Mouse (Mus musculus) neural tube, embryonic 14.5 days (tissue): ENCODE measurements around the gene Tmem200a. TPM values are rescaled to one million over a fixed set of nuclear protein-coding genes. Genes with fewer than 3 reads are reported as not detected.

ENCODE experiments used
- ATAC-seq: fragments of 200-750 bp; cut with Nextera tagmentation; 2 replicates; pipeline ENCODE4 v1.8.0; 2017; ENCODE audit warnings: low read depth, mild to moderate bottlenecking, moderate TSS enrichment, moderate library complexity
- H3K27ac ChIP-seq: fragments of 300-500 bp; sonication (generic); 2 replicates; pipeline ENCODE4 v1.5.1; 2014; ENCODE audit warnings: low read depth, mild to moderate bottlenecking, control low read depth, low read length, moderate library complexity, mixed read lengths
- H3K27me3 ChIP-seq: fragments of 300-500 bp; sonication (generic); 2 replicates; pipeline ENCODE4 v1.6.1; 2014; ENCODE audit warnings: low read length; ENCODE audit not compliant: control insufficient read depth, insufficient read depth
- H3K36me3 ChIP-seq: fragments of 300-500 bp; sonication (generic); 2 replicates; pipeline ENCODE4 v1.6.1; 2014; ENCODE audit warnings: low read length, mixed read lengths; ENCODE audit not compliant: control insufficient read depth, insufficient read depth
- H3K4me1 ChIP-seq: fragments of 300-500 bp; sonication (generic); 2 replicates; pipeline ENCODE4 v1.6.1; 2014; ENCODE audit warnings: low read length; ENCODE audit not compliant: control insufficient read depth, insufficient read depth
- H3K4me2 ChIP-seq: fragments of 300-500 bp; sonication (generic); 2 replicates; pipeline ENCODE4 v1.6.1; 2014; ENCODE audit warnings: mild to moderate bottlenecking, low read depth, low read length, control low read depth
- H3K4me3 ChIP-seq: fragments of 300-500 bp; sonication (generic); 2 replicates; pipeline ENCODE4 v1.5.1; 2014; ENCODE audit warnings: low read depth, low read length, control low read depth, mixed read lengths
- H3K9ac ChIP-seq: fragments of 300-500 bp; sonication (generic); replicated peaks from 2 replicates; pipeline ENCODE4 v1.6.1; 2014; ENCODE audit warnings: low read depth, mild to moderate bottlenecking, control low read depth, low read length, mixed read lengths
- H3K9me3 ChIP-seq: fragments of 300-500 bp; sonication (generic); 2 replicates; pipeline ENCODE4 v1.6.1; 2016; ENCODE audit warnings: low read length; ENCODE audit not compliant: control insufficient read depth
- WGBS: fragments of 180-500 bp; shearing (Covaris S2); extraction: QIAGEN DNeasy Blood & Tissue Kit; methylation state at CpG from one replicate; pipeline ENCODE4 v1.1.7; 2014; 5-methylcytosine and 5-hydroxymethylcytosine counted together
- polyA plus RNA-seq: library from polyadenylated mRNA; unstranded; fragments of >200 nt; fragmentation: Nextera tagmentation; extraction: Ambion mirVana; gene quantifications from 2 replicates; pipeline ENCODE4 v1.2.1, GENCODE M21; 2014

The Tmem200a gene
- 18.7 and 22.6 TPM in 2 replicates for polyA plus RNA-seq

DNA sequence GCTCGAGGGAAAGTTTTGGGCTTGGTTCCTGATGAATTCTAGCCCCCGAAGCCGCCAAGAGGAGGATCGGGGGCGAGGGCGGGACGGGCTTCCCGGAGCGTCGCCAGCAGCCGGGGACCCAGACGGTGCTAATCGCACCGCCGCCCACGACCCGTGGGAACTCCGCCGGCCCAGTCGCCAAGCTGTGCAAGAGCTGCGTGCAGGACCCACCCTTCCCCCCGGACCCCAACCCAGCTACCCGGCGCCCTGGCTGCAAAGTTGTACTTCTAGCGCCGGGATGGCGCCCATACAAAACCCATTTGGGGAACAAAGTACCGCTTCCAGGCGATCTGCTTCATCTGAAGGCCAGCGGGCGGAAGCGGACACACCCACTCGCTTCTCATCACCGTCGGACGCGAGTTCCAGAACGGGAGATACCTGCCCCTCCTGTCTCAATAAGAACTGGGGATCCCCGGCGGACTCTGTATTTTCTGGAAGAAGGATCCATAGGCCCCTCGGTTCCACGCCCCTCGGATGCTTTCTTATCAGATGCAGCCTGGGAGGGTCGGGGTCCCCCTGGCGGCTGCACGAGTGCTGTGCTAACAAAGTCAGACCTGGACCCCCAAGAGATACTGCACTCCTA is at the start of gene Tmem200a:
Gene Tmem200a, minus strand, starts transcription at position 532 of the 622 bp plus-strand sequence.
- no peaks in the 10 kb centered on the region for H3K9me3 ChIP-seq

DNA sequence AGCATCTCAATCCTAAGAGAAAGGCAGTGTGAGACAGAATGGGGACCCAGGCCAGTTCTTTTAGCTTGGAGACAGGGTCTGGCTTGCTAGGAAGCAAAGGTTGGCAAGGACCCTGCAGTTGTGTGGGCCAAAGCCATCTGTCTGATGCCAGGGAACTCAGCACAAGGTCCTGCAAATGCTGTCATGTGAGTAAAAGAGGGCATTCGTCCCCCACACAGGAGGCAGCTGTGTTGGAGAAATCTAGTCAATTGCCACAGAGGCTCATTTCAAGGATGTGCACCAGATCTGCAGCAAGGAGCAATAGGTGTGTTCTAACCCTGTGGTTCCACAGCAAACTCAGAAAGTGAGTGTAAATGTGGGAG is 41.0 kb upstream of the Tmem200a start:
- Histone ChIP-seq H3K4me2 (no peak overlapping the region), H3K27me3 (no peaks in the 10 kb centered on the region), H3K27ac (no peak overlapping the region), H3K9me3 (no peaks in the 10 kb centered on the region), H3K9ac (no peak overlapping the region), H3K4me1 (no peaks in the 10 kb centered on the region), H3K36me3 (no peaks in the 10 kb centered on the region), H3K4me3 (no peak overlapping the region)
- no peak for ATAC-seq
- 85% methylated on average over 1 of the region's 1 CpGs for WGBS

More for the DNA sequence above, at the start of gene Tmem200a:
- Histone ChIP-seq H3K27ac (peak within 1 kb of the TSS; percentile 66), H3K4me2 (peak within 1 kb of the TSS; percentile 78), H3K4me1 (peaks cover 7% of the 10 kb centered on the region; the same call in 1 of the 2 replicates), H3K4me3 (peak within 1 kb of the TSS; percentile 80), H3K36me3 (no peaks in the 10 kb centered on the region), H3K27me3 (no peaks in the 10 kb centered on the region), H3K9ac (peak within 1 kb of the TSS; percentile 90)
- WGBS: under 1% methylated on average over 46 of the region's 46 CpGs
- ATAC-seq: peak; percentile 97

DNA sequence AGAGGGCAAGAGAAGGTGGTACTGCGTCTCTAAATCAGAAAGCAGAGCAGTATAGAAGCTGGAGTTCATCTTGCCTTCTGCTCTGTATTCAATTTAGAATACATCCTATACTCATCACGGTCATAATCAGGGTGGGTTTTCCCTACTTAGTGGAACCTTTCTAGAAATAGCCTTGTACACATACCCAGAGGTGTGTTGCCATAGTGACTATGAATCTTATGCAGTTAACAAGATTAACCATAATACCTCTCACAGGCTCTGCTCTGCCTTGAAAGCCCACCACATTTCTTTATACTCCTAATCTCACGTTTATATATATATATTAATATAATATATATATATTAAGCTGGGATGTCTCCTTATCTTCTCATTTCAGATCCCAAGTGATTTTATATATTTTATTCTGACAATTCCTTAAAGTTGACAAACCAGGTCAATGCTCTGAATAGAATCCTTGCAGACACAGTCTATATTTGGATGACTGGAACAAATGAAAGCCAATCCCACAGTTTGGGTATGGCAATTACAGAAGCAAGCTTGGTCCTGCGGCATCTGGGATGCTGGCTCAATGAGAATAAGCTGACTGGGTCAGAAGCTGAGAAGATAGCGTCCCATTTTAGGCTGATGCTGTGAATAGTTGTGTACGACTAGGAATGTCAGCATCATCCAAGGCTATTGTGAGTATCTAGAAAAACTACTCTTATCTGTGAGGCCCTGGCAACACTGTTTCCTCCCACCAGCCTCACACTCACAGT is 40.4 kb upstream of the Tmem200a start:
- no peaks in the 10 kb centered on the region for H3K36me3 ChIP-seq
- no peak overlapping the region for H3K27ac ChIP-seq
- H3K4me2 ChIP-seq: no peak overlapping the region
- no peak overlapping the region for H3K9ac ChIP-seq
- 90% methylated on average over 6 of the region's 6 CpGs for WGBS
- no peaks in the 10 kb centered on the region for H3K9me3 ChIP-seq
- no peaks in the 10 kb centered on the region for H3K27me3 ChIP-seq
- no peak for ATAC-seq
- H3K4me3 ChIP-seq: no peak overlapping the region
- no peaks in the 10 kb centered on the region for H3K4me1 ChIP-seq

DNA sequence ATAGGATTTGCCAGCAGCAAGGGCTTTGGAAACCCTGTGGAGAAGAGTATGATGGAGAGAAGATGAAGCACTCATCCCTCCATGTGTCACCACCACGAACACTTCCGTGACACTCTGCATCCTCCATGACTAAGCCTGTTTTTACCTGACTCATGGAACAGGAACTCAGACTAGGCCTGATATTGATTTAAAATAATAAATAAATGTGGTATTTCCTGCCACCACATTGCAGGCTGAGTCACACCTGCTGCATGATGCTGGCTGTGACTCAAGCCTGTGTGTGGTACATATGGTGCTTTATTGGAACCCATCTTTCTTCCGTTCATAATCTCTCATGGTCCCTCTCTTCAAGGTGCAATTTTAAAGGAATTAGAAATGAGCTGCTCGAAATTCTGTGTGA is 35.6 kb upstream of the Tmem200a start:
- Histone ChIP-seq H3K9ac (no peak overlapping the region), H3K4me2 (no peak overlapping the region), H3K36me3 (no peaks in the 10 kb centered on the region), H3K27me3 (no peaks in the 10 kb centered on the region), H3K27ac (no peak overlapping the region), H3K9me3 (no peaks in the 10 kb centered on the region), H3K4me1 (no peaks in the 10 kb centered on the region), H3K4me3 (no peak overlapping the region)
- WGBS: 85% methylated on average over 4 of the region's 4 CpGs
- ATAC-seq: no peak

DNA sequence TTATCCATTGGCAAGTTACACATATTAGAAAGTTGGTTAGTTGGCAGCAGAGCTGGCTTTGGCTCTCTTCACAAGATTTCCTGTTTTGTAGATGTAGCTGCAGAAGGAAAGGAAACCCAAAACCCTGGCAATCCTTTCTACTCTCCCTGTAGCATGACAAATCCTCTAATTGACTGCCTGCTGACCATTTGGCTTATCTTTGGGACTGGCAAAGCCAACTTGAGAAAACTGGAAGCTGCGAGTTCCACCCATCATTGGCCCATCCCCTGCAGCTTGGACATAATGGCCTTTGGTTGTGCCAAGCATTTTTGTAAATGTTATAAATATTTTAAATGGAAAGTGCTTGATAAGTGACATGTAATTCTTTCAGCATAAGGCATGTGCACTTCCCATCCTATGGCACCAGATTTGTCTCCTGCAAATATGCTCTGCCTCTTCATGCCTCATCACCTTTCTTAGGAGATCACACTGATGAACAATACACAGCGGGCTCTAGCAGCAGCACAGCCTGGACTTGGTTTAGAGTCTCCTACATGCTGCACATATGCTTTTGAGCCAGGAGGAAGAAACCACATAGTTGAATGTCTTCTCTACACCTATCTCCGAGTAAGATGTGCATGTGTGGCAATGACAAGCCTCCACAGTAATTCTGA is 24.6 kb upstream of the Tmem200a start:
- WGBS: 89% methylated on average over 3 of the region's 3 CpGs
- no peak for ATAC-seq

DNA sequence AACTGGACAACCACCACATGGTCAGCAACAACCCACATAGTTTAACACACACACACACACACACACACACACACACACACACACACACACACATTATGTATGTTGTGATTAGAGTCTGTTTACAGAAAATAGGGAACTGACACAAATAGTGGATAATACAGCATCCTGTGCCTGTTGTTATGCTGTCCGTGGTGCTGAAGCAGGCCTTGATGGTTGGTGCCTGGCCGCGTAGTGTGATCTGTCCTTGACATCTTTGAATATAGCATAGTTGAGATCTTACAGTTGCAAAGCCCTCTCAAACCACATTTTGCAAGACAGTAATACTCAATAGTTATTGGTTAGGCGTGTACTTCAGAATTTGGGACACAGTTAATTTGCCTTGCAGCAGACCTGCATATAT is 3.2 kb upstream of the Tmem200a start:
- H3K36me3 ChIP-seq: no peaks in the 10 kb centered on the region
- H3K4me3 ChIP-seq: no peak overlapping the region
- no peaks in the 10 kb centered on the region; the same call in 1 of the 2 replicates for H3K4me1 ChIP-seq
- H3K27me3 ChIP-seq: no peaks in the 10 kb centered on the region
- H3K4me2 ChIP-seq: no peak overlapping the region
- H3K9me3 ChIP-seq: no peaks in the 10 kb centered on the region
- no peak overlapping the region for H3K9ac ChIP-seq
- no peak overlapping the region for H3K27ac ChIP-seq
- no peak for ATAC-seq
- WGBS: 66% methylated on average over 4 of the region's 4 CpGs

More for the DNA sequence above, 24.6 kb upstream of the Tmem200a start:
- Histone ChIP-seq H3K36me3 (no peaks in the 10 kb centered on the region), H3K4me1 (no peaks in the 10 kb centered on the region), H3K4me3 (no peak overlapping the region), H3K9ac (no peak overlapping the region), H3K27me3 (no peaks in the 10 kb centered on the region), H3K4me2 (no peak overlapping the region), H3K27ac (no peak overlapping the region), H3K9me3 (no peaks in the 10 kb centered on the region)

DNA sequence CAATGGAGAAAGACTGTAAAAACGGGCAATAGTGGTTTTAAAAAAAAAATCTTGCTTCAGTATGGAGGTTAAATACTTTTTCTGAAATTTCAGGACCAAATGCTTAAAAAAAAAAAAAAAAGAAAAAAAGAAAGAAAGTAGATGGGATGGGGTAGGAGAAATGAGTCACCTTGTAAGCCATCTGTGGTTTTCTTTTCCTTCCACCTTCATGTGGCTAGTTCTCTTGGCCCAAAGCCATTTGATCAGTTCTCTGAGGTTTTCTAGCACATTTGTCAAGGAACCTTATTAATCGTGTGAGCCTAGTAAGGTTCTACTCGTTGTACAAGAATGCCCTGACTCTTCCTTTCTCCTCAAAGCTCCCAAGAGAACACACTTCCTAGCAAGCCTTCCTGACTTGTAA is 826 bp upstream of the Tmem200a start:
- Histone ChIP-seq H3K9me3 (no peaks in the 10 kb centered on the region), H3K27me3 (no peaks in the 10 kb centered on the region), H3K4me1 (peaks cover 7% of the 10 kb centered on the region; the same call in 1 of the 2 replicates), H3K4me3 (no peak overlapping the region), H3K36me3 (no peaks in the 10 kb centered on the region), H3K27ac (no peak overlapping the region), H3K9ac (no peak overlapping the region), H3K4me2 (no peak overlapping the region)
- no peak for ATAC-seq
- WGBS: 81% methylated on average over 3 of the region's 3 CpGs

DNA sequence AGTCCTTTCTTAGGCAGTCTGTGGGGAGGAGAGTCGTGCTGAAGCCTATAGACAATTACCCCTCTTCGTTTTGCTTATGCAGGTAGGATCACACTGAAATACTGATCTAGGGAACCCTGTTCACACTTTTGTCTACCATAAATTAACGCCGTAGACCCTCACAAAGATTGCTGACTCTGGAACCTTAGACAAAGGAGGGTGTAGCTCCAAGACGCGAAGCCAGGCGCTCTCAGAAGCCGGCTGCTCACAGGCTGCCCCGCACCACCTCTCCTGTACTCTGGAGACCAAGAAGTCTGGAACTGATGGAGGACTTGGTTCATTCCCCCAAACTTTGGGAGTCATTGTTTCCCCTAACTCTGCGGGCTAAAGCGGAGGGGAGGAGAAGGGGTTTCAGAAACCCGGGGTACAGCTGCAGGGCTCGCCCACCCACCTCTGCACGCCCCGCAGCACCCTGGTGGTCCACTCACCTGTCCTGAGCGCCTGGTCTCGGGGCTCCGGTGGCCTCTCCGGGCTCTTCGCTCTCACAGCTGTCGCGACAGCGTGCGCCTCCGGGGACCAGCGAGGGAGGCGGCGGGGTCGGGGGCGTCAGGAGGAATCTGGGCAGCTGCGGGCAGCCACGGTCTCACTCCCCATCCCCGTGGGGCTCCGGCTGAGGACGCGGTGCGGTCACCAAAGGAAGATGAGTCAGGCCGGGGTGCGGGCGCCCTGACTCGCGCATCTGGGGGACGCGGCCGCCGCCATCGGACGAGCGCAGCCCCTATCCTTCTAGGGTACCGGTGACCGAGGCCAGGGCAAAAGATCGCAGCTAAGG is 976 bp downstream of the Tmem200a start, which contains the start of gene Gm9767:
Gene Gm9767, plus strand, starts transcription at position 585 of the 811 bp plus-strand sequence.
- Histone ChIP-seq H3K4me3 (peak within 1 kb of the TSS; percentile 80), H3K27me3 (no peaks in the 10 kb centered on the region), H3K4me2 (peak within 1 kb of the TSS; percentile 78), H3K27ac (peak within 1 kb of the TSS; percentile 66), H3K36me3 (no peaks in the 10 kb centered on the region), H3K9ac (peak within 1 kb of the TSS; percentile 90), H3K9me3 (no peaks in the 10 kb centered on the region), H3K4me1 (peaks cover 7% of the 10 kb centered on the region; the same call in 1 of the 2 replicates)
- ATAC-seq: peak; percentile 68
- 1% methylated on average over 52 of the region's 52 CpGs for WGBS
